Mouse (Mus musculus): ENCODE measurements at regions not wholly inside any gene's neighbourhood (a gene's known extent, or its start where the extent isn't known, plus 50 kb on each side); places are given as distances from the start of the nearest gene placed in this dataset.

DNA sequence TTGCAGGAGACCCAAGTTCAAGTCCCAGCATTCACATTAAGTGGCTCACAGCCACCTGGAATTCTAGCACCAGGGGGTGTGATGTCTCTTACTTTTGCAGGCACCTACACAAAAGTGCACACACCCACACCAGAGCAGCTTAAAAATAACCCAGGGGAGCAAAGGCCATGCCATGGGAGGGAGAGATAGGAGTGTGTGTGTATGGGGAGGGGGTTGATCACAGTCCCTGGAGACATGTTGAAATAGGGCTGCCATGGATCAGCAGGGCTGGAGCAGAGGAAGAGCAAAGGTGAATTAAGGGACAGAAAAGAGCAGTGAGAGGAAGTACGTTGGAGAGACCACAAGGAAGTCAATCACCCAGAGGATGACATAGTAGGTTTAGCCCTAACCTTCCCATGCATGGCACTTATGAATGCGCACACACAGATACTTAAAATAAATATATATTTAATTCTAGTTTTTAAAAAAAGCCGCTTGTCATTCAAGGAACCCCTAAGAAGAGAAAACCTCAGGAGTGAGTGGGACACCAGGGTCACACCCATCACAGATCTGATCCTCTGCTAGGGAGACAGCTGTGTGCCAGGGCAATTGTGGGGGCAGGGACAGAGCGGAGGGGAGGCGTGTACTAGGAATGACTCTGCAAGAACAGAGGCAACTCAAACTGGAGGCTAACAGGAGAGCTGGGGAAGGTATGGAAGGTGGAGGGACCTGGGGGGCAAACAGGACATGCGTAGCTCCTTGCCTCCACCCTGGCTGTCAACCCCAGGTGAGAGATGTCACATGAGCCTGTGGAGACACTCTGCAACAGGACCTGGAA, 189.5 kb upstream of the Rybp start:
- no peak for DNase-seq (ENCODE audit: low spot score in 2 of 2)

- no peak for DNase-seq (ENCODE audit: low spot score in 2 of 2)
These were observed 188.2 kb upstream of the Rybp start for GRCm38 (mm10) chr6:100475341-100475955.

GRCm38 (mm10) chr6:100474326-100474725, 187.0 kb upstream of the Rybp start:
- no peak for DNase-seq (ENCODE audit: low spot score in 2 of 2)

- no peak for DNase-seq (ENCODE audit: low spot score in 2 of 2)
These were observed 182.8 kb upstream of the Rybp start for GRCm38 (mm10) chr6:100470071-100470470.

DNA sequence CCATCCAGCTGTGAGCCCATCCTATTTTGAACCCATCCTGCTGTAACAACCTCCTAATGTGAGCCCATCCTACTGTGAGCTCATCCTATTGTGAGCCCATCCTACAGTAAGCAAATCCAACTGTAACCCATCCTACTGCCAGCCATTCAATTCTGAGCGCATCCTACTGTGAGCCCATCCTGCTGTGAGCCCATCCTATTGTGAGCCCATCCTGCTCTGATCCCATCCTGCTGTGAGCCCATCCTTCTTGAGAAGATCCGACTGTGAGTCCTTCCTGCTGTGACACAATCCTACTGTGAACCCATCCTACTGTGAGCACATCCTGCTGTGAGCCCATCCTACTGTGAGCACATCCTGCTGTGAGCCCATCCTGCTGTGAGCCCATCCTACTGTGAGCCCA, 175.5 kb upstream of the Rybp start:
- DNase-seq (ENCODE audit: low spot score in 2 of 2), result no peak

- no peak for DNase-seq (ENCODE audit: low spot score in 2 of 2)
These were observed 166.1 kb upstream of the Rybp start for GRCm38 (mm10) chr6:100453401-100453800.

DNA sequence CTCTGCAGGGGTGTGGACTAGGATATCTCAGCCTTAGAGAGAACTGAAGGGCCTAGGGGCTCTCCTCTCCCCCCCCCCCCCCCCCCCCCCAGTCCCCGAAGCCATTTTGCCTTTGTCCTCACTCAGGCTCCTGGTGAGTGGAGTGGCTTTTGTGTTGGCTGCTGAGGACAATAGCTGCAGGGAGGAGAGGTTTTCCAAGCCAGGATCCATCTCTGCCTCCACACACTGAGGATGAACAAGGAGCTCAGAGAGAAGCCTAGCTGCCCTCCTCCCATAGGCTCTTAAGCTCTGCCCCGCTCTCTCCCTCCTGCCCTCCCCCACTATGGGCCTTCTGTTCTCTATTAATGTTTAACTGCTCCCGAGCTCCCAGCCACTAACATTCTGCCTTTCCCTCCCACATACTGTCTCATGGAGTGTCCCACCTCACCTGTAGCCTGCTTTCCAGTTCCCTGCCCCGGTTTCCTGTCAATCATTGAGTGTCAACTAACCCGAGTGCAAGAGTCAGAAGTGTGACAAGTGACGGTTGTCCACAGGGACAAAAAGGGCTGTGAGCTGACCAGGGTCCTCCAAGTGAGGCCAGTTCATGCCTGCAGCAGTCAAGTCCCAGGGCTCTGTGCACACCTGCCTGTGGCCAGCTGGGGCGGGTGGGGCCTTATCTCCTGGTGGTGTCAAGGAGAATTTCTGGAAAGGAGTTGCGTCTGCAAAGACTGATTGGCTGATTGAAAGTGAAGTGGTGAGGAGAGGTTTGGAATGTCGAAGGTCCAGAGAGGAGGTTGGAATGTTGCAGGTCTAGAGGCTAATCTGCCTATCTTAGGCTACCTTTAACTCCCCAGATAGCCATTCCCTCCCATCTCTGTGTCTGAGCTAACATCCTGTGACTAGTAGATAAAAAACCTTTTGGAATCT, 165.1 kb upstream of the Rybp start:
- no peak for DNase-seq (ENCODE audit: low spot score in 2 of 2)

- DNase-seq (ENCODE audit: low spot score in 2 of 2), result no peak
These were observed 162.8 kb upstream of the Rybp start for GRCm38 (mm10) chr6:100450108-100450507.

GRCm38 (mm10) chr6:100449087-100449486, 161.8 kb upstream of the Rybp start:
- DNase-seq (ENCODE audit: low spot score in 2 of 2), result no peak

GRCm38 (mm10) chr6:100447211-100447610, 159.9 kb upstream of the Rybp start:
- DNase-seq (ENCODE audit: low spot score in 2 of 2), result no peak

GRCm38 (mm10) chr6:100446804-100447203, 159.5 kb upstream of the Rybp start:
- DNase-seq (ENCODE audit: low spot score in 2 of 2), result no peak

GRCm38 (mm10) chr6:100439071-100439737, 151.9 kb upstream of the Rybp start:
- DNase-seq (ENCODE audit: low spot score in 2 of 2), result no peak

DNA sequence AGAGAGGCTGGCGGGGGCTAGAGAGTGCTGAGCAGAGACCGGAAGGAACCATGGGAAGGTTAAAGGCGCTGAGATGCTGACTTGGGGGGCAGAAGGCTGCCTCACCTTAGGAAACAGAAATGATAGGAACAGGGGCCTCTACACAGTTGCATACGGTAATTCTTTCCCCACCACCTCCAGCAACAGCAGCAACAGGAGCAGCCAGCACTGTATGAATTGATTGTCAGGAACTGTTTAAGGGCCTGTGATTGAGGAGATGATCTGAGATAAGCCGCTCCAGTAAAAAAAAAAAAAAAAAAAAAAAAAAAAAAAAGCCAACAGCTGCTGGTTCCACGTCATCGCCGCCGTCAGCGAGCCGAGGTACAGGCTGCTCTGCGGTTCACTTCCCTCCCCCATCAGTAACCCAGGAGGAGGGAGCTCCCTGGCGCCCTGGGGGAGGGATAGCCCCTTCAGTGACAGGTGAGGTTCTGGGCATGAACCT, 151.3 kb upstream of the Rybp start:
- no peak for DNase-seq (ENCODE audit: low spot score in 2 of 2)

DNA sequence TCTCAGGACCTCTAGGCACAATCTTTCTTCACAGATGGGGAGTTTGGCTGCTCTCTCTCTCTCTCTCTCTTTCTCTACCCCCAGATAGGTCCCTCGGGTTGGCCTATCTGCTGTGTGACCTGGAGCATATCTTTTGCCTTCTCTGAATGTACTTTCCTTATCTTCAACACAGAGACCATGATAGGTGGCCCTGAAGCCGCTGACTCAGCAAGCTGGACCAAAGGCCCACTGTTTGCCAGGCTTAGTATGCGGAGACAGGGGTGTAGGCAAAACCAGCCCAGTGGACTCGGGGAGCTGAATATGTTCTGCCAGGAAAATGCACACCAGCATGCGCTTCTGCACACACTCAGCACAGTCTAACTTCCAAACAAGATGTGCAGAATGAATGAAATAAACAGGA, 150.7 kb upstream of the Rybp start:
- DNase-seq (ENCODE audit: low spot score in 2 of 2), result no peak

DNA sequence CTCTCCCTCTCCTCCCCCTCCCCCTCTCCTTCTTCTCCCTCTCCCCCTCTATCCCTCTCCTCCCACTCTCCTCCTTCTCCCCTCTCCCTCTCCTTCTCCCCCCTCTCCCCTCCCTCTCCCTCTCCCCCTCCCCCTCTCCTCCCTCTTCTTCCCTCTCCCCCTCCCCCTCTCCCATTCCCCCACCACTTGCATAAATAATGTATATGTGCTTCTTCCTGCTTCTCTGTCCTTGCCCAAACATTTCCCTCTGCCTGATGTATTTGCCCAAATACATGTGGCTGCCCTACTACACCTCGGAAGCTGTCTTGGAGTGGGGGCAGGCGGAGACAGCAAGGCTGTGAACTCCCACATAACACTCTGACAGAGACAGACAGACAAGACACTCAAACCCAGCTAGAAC, 149.2 kb upstream of the Rybp start:
- DNase-seq (ENCODE audit: low spot score in 2 of 2), result no peak

DNA sequence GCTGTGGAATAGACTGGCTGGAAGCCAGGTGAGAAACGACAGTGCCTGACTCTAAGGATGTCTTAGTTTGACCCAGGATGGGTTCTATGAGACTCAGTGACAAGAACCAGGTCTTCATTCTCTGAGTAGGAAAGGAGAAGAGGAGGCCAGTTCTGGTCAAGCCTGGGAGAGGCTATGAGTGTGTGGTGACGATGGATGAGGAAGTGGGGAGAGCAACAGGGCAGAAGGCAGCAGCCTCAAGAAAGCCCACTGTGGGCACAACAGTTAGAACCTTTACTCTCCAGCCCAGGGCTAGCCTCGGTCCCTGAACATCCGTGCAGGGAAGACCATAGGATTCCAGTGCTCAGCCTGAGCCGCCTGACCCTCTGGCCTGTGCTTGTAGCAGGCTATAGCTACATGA, 147.9 kb upstream of the Rybp start:
- DNase-seq (ENCODE audit: low spot score in 2 of 2), result no peak

DNA sequence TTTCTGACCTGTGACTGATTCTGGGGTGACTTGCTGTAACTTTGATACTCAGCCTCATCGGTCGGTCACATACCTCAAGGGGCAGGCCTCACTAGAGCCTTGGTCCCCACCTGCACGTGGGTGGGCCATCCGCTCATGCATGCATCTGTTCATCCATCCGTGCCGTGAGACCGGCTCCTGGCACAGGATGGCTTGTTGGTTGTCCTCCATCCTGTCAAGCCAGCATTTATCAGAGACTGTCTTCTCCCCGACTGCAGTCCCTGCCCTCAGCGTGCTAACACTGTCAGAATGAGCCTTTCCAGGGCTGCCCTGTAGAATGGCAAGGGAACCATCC, 146.2 kb upstream of the Rybp start:
- DNase-seq (ENCODE audit: low spot score in 2 of 2), result no peak

DNA sequence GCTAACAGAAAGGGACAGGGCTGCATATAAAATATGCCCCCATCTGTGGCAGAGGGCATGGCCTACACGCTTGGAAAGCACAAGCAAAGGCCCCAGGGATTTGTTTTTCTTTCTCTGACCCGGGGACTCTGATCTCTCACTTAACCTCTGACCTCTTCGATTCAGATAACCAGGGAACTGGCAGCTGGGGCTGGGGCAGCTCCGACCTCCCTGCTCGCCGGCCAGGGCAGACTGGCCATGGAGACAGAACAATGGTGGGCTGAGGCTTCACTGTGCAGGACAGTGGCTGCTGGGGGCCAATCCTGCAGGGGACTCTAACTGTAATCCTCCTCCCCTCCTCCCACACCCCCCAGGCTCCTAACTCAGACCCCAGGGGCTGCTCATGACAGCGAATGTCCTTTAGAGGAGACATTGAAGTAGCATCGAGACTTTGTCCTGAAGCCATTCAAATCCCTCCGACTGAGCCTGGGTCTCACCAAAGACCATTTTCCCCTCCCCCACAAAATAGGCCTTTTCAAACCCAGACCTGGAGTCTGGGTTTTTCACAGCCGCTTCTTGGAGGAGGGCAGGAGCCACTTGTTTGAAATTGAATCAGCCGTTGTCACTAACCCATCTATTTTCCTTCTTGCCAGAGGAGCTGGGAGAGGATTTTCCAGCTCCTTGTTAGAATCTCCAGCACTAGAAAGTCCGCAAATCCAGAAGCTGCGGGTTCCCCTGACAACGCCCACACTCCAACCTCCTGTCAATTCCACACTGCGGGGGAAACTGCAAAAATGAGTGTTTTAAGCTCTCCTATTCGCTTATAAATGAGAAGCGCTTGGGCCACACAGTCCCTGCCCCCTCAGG, 145.6 kb upstream of the Rybp start:
- DNase-seq (ENCODE audit: low spot score in 2 of 2), result no peak

DNA sequence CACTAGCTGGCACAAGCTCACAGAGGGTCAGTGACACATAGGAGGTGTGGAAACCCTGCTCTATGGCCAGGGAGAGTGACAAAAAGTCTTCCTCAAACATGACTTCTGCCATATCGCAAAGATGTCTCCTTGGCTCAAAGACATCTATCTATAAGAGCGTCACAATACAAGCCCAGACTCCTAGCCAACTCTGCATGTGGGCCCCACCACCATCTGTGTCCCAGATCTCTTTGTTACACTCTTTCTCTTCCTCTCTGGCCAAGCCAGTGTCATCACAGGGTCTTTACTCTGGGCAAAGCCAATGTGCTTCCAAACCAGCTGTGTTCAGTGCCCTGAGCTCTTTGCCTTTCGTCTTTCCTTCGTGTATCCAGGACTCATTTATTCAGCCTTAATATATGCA, 143.0 kb upstream of the Rybp start:
- no peak for DNase-seq (ENCODE audit: low spot score in 2 of 2)

GRCm38 (mm10) chr6:100429511-100429910, 142.2 kb upstream of the Rybp start:
- no peak for DNase-seq (ENCODE audit: low spot score in 2 of 2)

DNA sequence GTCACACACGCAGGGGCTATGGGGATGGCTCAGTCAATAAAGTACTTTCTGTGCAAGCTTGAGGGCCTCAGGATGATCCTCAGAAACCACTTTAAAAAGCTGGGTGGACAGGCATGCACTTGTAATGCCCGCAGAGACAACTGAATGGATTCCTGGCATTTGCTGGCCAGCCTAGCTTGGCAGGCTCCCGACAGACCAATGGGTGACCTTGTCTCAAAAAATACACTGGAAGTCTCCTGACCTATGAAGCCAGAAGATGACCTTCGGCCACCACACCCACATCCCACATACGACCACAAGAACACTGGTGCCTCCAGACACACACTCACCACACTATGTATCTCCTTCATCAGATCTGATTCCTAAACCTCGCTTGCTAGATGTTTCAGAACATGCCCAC, 141.5 kb upstream of the Rybp start:
- no peak for DNase-seq (ENCODE audit: low spot score in 2 of 2)

Measured in heart, adult 9 months (tissue).